Mouse (Mus musculus) stomach, embryonic 14.5 days (tissue): ENCODE data around the gene Smcp. TPM values are rescaled to one million over a fixed set of nuclear protein-coding genes. Genes with fewer than 3 reads are reported as not detected.

ENCODE experiments used
- ATAC-seq: fragments of 200-750 bp; cut with Nextera tagmentation; 2 replicates; pipeline ENCODE4 v1.8.0; 2017; ENCODE audit warnings: low read depth, moderate TSS enrichment; ENCODE audit not compliant: insufficient number of reproducible peaks, insufficient read depth, low FRiP score
- H3K27ac ChIP-seq: fragments of 300-500 bp; sonication (generic); 2 replicates; pipeline ENCODE4 v1.5.1; 2014; ENCODE audit warnings: mild to moderate bottlenecking, low read length, moderate library complexity, mixed read lengths
- H3K27me3 ChIP-seq: fragments of 300-500 bp; sonication (generic); 2 replicates; pipeline ENCODE4 v1.6.1; 2014; ENCODE audit warnings: low read length, control low read depth, mixed read lengths; ENCODE audit not compliant: control insufficient read depth, insufficient read depth
- H3K36me3 ChIP-seq: fragments of 300-500 bp; sonication (generic); 2 replicates; pipeline ENCODE4 v1.6.1; 2014; ENCODE audit warnings: mild to moderate bottlenecking, control low read depth, low read length, moderate library complexity, mixed read lengths; ENCODE audit not compliant: control insufficient read depth, insufficient read depth
- H3K4me1 ChIP-seq: fragments of 300-500 bp; sonication (generic); 2 replicates; pipeline ENCODE4 v1.6.1; 2014; ENCODE audit warnings: low read length, control low read depth, mixed read lengths; ENCODE audit not compliant: control insufficient read depth, insufficient read depth
- H3K4me2 ChIP-seq: fragments of 300-500 bp; sonication (generic); replicated peaks from 2 replicates; pipeline ENCODE4 v1.6.1; 2014; ENCODE audit warnings: low read depth, low read length, control low read depth
- H3K4me3 ChIP-seq: fragments of 300-500 bp; sonication (generic); 2 replicates; pipeline ENCODE4 v1.5.1; 2014; ENCODE audit warnings: low read depth, low read length, control low read depth
- H3K9ac ChIP-seq: fragments of 300-500 bp; sonication (generic); replicated peaks from 2 replicates; pipeline ENCODE4 v1.6.1; 2014; ENCODE audit warnings: low read depth, mild to moderate bottlenecking, control low read depth, low read length, moderate library complexity, mixed read lengths
- H3K9me3 ChIP-seq: fragments of 300-500 bp; sonication (generic); 2 replicates; pipeline ENCODE4 v1.6.1; 2016; ENCODE audit warnings: low read depth, low read length, control low read depth; ENCODE audit not compliant: control insufficient read depth
- WGBS: fragments of 180-500 bp; shearing (Covaris S2); extraction: QIAGEN DNeasy Blood & Tissue Kit; methylation state at CpG from one replicate; pipeline ENCODE4 v1.1.7; 2014; 5-methylcytosine and 5-hydroxymethylcytosine counted together
- polyA plus RNA-seq: library from polyadenylated mRNA; unstranded; fragments of >200 nt; fragmentation: Nextera tagmentation; extraction: Ambion mirVana; gene quantifications from 2 replicates; pipeline ENCODE4 v1.2.1, GENCODE M21; 2014

The Smcp gene
- polyA plus RNA-seq, 1 experiment from 2014 or later = not detected

DNA sequence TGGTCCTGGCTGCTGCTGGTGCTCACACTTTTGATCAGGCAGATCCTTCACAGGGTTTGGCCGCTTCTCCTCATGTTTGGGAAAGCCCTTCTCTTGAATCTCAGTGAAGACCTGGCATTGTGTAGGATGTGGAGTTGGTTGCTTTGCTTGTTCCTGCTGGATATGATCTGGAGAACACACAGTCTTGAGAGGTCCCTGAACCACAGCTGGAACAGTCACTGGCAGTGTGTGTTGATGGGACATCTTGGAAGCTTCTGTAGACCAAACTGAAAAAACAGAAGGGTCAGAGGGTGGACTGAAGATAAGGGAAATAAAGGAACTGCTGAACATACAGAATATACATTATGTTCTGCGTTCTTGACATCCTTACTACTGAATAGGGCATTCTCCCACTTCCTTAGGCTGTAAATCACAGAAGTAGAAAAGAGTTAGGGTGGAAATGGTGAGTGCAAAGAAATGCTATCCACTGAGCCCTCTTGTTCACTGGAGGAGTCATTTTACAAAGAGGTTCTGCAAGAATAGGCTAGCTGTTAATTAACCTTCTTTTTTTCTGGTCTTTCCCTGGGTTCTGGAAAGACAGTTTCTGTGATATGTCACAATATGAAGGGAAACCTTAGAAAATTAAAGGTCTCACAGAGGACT lies 16.2 kb downstream of the Smcp start:
- Histone ChIP-seq H3K9me3 (no peaks in the 10 kb centered on the region), H3K9ac (no peak overlapping the region), H3K27me3 (no peaks in the 10 kb centered on the region), H3K4me1 (no peaks in the 10 kb centered on the region), H3K4me2 (no peak overlapping the region), H3K4me3 (no peak overlapping the region), H3K27ac (no peak overlapping the region), H3K36me3 (no peaks in the 10 kb centered on the region)
- 66% methylated on average over 2 of the region's 2 CpGs for WGBS
- ATAC-seq = no peak

DNA sequence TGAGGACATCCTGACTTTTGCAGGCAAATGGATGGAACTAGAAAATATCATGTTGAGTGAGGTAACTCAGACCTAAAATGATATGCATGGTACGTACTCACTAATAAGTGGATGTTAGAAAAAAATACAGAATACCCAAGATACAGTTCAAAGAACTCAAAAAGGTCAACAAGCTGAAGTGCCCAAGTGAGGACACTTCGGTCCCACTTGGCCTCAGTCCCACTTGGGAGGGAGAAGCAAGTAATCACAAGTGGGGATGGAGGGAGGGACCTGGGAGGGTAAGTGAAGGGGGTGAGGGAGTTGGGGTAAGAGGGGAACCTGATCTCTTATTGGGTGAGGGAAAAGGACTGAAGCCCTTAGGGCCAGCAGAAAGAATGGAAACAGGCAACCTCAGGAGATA lies 20.0 kb downstream of the Smcp start:
- Histone ChIP-seq H3K4me1 (no peaks in the 10 kb centered on the region), H3K36me3 (no peaks in the 10 kb centered on the region), H3K9ac (no peak overlapping the region), H3K4me2 (no peak overlapping the region), H3K4me3 (no peak overlapping the region), H3K9me3 (no peaks in the 10 kb centered on the region), H3K27me3 (no peaks in the 10 kb centered on the region), H3K27ac (no peak overlapping the region)
- WGBS = 85% methylated on average over 2 of the region's 2 CpGs
- no peak for ATAC-seq

DNA sequence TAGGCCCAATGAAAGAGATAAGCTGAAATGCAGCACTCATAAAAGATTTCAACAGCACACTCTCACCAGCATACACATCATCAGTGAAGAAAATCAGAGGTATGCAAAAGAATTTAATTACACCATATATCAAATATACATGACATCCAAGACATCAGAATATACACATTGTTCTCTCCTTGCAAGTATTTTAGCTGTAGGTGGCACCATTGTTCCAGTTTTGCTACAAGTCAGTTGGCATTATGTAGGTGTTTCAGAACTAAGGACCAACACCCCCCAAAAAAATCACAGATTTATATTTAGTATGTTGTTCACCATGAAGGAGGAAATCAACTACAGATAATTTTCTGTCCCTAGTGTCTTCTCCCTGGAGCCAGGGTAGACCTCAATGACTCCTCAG lies 23.4 kb downstream of the Smcp start:
- Histone ChIP-seq H3K9me3 (no peaks in the 10 kb centered on the region), H3K4me1 (no peaks in the 10 kb centered on the region), H3K27ac (no peak overlapping the region), H3K9ac (no peak overlapping the region), H3K4me3 (no peak overlapping the region), H3K4me2 (no peak overlapping the region), H3K27me3 (no peaks in the 10 kb centered on the region), H3K36me3 (no peaks in the 10 kb centered on the region)
- no peak for ATAC-seq

DNA sequence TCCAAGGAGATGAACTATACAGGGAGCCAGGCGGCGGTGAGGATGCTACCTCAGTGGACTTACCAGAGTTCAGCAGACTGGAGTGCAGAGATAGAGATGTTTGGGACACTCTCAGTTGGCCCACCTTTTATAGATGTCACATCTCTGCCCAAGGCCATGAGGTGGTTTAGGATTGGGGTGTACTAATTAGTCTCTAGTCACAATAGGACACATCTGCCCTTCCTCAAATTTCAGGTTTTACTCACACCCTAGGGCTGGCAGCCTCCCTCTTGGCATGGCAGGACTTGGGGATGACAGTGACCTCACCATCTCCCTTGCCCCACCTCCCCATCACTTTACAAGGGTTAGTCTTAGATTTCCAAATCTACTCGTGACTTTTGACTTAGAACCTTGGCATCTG lies 54.4 kb downstream of the Smcp start, which contains the start of gene 2310046K23Rik:
Gene 2310046K23Rik (minus strand): TSS at position 101 of the 400 bp plus-strand sequence.
- H3K4me3 ChIP-seq = no peak within 1 kb of the TSS
- 85% methylated on average over 3 of the region's 3 CpGs for WGBS
- no peaks in the 10 kb centered on the region for H3K9me3 ChIP-seq
- no peak within 1 kb of the TSS for H3K9ac ChIP-seq
- H3K27me3 ChIP-seq = no peaks in the 10 kb centered on the region
- H3K36me3 ChIP-seq = no peaks in the 10 kb centered on the region
- no peak for ATAC-seq
- H3K27ac ChIP-seq = no peak within 1 kb of the TSS
- H3K4me2 ChIP-seq = no peak within 1 kb of the TSS
- no peaks in the 10 kb centered on the region for H3K4me1 ChIP-seq

Other genes starting within 250 kb of the Smcp start
- not detected in 2 replicates for gene Sprr2d, start 249.9 kb downstream of the Smcp start, polyA plus RNA-seq
- not detected in 2 replicates for gene Sprr2e, start 236.9 kb downstream of the Smcp start, polyA plus RNA-seq
- not detected in 2 replicates for gene Sprr2f, start 223.8 kb downstream of the Smcp start, polyA plus RNA-seq
- gene Sprr2h, start 203.3 kb downstream of the Smcp start, polyA plus RNA-seq = not detected in 2 replicates
- not detected in 2 replicates for gene Sprr2i, start 181.0 kb downstream of the Smcp start, polyA plus RNA-seq
- not detected in 2 replicates for gene Sprr2j-ps, start 170.9 kb downstream of the Smcp start, polyA plus RNA-seq
- gene Gm9774, start 159.6 kb downstream of the Smcp start, polyA plus RNA-seq = 5.8 and 7.5 TPM in 2 replicates
- not detected in 2 replicates for gene Sprr2k, start 156.4 kb downstream of the Smcp start, polyA plus RNA-seq
- not detected in 2 replicates for gene Sprr1b, start 150.2 kb downstream of the Smcp start, polyA plus RNA-seq
- 0.20 and 0.97 TPM in 2 replicates for gene Sprr3, start 130.3 kb downstream of the Smcp start, polyA plus RNA-seq
- gene Sprr1a, start 103.1 kb downstream of the Smcp start, polyA plus RNA-seq = 26.0 and 31.7 TPM in 2 replicates
- gene Sprr4, start 88.5 kb downstream of the Smcp start, polyA plus RNA-seq = not detected in 2 replicates
- not detected in 2 replicates for gene 2310046K23Rik, start 54.5 kb downstream of the Smcp start, polyA plus RNA-seq
- 0.25 and 0.52 TPM in 2 replicates for gene Ivl, start 15.3 kb downstream of the Smcp start, polyA plus RNA-seq
- gene 2210017I01Rik, start 18.5 kb upstream of the Smcp start, polyA plus RNA-seq = not detected in 2 replicates
- gene Lce6a, start 32.7 kb upstream of the Smcp start, polyA plus RNA-seq = not detected in 2 replicates
- gene Lce1a1, start 59.3 kb upstream of the Smcp start, polyA plus RNA-seq = not detected in 2 replicates
- gene Lce1b, start 67.9 kb upstream of the Smcp start, polyA plus RNA-seq = not detected in 2 replicates
- not detected in 2 replicates for gene Lce1a2, start 81.3 kb upstream of the Smcp start, polyA plus RNA-seq
- gene Lce1c, start 90.2 kb upstream of the Smcp start, polyA plus RNA-seq = not detected in 2 replicates
- not detected in 2 replicates for gene Lce1d, start 98.2 kb upstream of the Smcp start, polyA plus RNA-seq
- not detected in 2 replicates for gene Lce1e, start 120.1 kb upstream of the Smcp start, polyA plus RNA-seq
- not detected in 2 replicates for gene Lce1f, start 131.4 kb upstream of the Smcp start, polyA plus RNA-seq
- gene Gm38119, start 150.1 kb upstream of the Smcp start, polyA plus RNA-seq = not detected in 2 replicates
- not detected in 2 replicates for gene Lce1g, start 163.3 kb upstream of the Smcp start, polyA plus RNA-seq
- not detected in 2 replicates for gene Lce1h, start 176.1 kb upstream of the Smcp start, polyA plus RNA-seq
- gene Lce1i, start 189.9 kb upstream of the Smcp start, polyA plus RNA-seq = not detected in 2 replicates
- not detected in 2 replicates for gene Lce1j, start 201.5 kb upstream of the Smcp start, polyA plus RNA-seq
- gene Lce1k, start 218.9 kb upstream of the Smcp start, polyA plus RNA-seq = not detected in 2 replicates
- gene Kprp, start 238.2 kb upstream of the Smcp start, polyA plus RNA-seq = 0.15 TPM in 1 of 2 replicates, not detected in the other